Mouse (Mus musculus) megakaryocyte, embryonic 14.5 days (primary cell): ENCODE data around the gene Nudt22.

Experiments used
- FLI1 ChIP-seq: IDR thresholded peaks from 2 replicates; pipeline ENCODE4 v1.6.1; 2012; ENCODE audit warnings: low read length, inconsistent platforms, mixed read lengths
- GATA1 ChIP-seq: IDR thresholded peaks from 3 replicates; pipeline ENCODE4 v1.6.1; 2012; ENCODE audit warnings: mixed read lengths, low read length, inconsistent platforms, borderline replicate concordance

GRCm38 (mm10) chr19:6977759-6978638 lies 17.9 kb downstream of the Nudt22 start:
- TF ChIP-seq GATA1 (no peak), FLI1 (no peak)
